Mouse (Mus musculus): ENCODE data around the gene Dnaaf5. TPM values are rescaled to one million over a fixed set of nuclear protein-coding genes. Genes with fewer than 3 reads are reported as not detected.

The Dnaaf5 gene
- polyA plus RNA-seq, 1 experiment from 2014 or later: 7.2 TPM

GRCm38 (mm10) chr5:139183601-139184000, 33.6 kb downstream of the Dnaaf5 start:
- Histone ChIP-seq H3K4me2 (replicated peaks; ENCODE audit: low read depth, low read length) (no peak overlapping the region), H3K4me3 (ENCODE audit: low read length) (no peak overlapping the region), H3K9me3 (ENCODE audit: low read length) (no peaks in the 10 kb centered on the region), H3K27me3 (ENCODE audit: insufficient read depth, low read length) (no peaks in the 10 kb centered on the region), H3K27ac (ENCODE audit: low read length) (no peak overlapping the region), H3K9ac (replicated peaks; ENCODE audit: low read length) (no peak overlapping the region), H3K36me3 (ENCODE audit: insufficient read depth, low read length) (peaks cover 48% of the 10 kb centered on the region), H3K4me1 (ENCODE audit: insufficient read depth, low read length) (no peaks in the 10 kb centered on the region)
- no peak for ATAC-seq (ENCODE audit: low FRiP score, low TSS enrichment)
- 88% methylated on average over 9 of the region's 9 CpGs for WGBS

- Histone ChIP-seq H3K36me3 (ENCODE audit: insufficient read depth, low read length) (peaks cover 48% of the 10 kb centered on the region), H3K4me1 (ENCODE audit: insufficient read depth, low read length) (no peaks in the 10 kb centered on the region), H3K9ac (replicated peaks; ENCODE audit: low read length) (no peak overlapping the region), H3K4me3 (ENCODE audit: low read length) (no peak overlapping the region), H3K4me2 (replicated peaks; ENCODE audit: low read depth, low read length) (no peak overlapping the region), H3K27me3 (ENCODE audit: insufficient read depth, low read length) (no peaks in the 10 kb centered on the region), H3K9me3 (ENCODE audit: low read length) (no peaks in the 10 kb centered on the region), H3K27ac (ENCODE audit: low read length) (no peak overlapping the region)
- no peak for ATAC-seq (ENCODE audit: low FRiP score, low TSS enrichment)
- 79% methylated on average over 4 of the region's 4 CpGs for WGBS
These were observed 34.9 kb downstream of the Dnaaf5 start for GRCm38 (mm10) chr5:139184897-139185296.

- no peak for ATAC-seq (ENCODE audit: low FRiP score, low TSS enrichment)
- Histone ChIP-seq H3K4me1 (ENCODE audit: insufficient read depth, low read length) (no peaks in the 10 kb centered on the region), H3K9me3 (ENCODE audit: low read length) (no peaks in the 10 kb centered on the region), H3K27me3 (ENCODE audit: insufficient read depth, low read length) (no peaks in the 10 kb centered on the region), H3K27ac (ENCODE audit: low read length) (no peak overlapping the region), H3K36me3 (ENCODE audit: insufficient read depth, low read length) (peaks cover 19% of the 10 kb centered on the region; the same call in 1 of the 2 replicates), H3K4me3 (ENCODE audit: low read length) (no peak overlapping the region), H3K4me2 (replicated peaks; ENCODE audit: low read depth, low read length) (no peak overlapping the region), H3K9ac (replicated peaks; ENCODE audit: low read length) (no peak overlapping the region)
- 93% methylated on average over 5 of the region's 5 CpGs for WGBS
These were observed 39.7 kb downstream of the Dnaaf5 start for GRCm38 (mm10) chr5:139189726-139190125.

- H3K4me2 ChIP-seq (replicated peaks; ENCODE audit: low read depth, low read length): no peak overlapping the region
- H3K9ac ChIP-seq (replicated peaks; ENCODE audit: low read length): no peak overlapping the region
- H3K27me3 ChIP-seq (ENCODE audit: insufficient read depth, low read length): no peaks in the 10 kb centered on the region
- H3K9me3 ChIP-seq (ENCODE audit: low read length): no peaks in the 10 kb centered on the region
- no peak overlapping the region for H3K4me3 ChIP-seq (ENCODE audit: low read length)
- no peak overlapping the region for H3K27ac ChIP-seq (ENCODE audit: low read length)
- no peaks in the 10 kb centered on the region for H3K4me1 ChIP-seq (ENCODE audit: insufficient read depth, low read length)
- no peak for ATAC-seq (ENCODE audit: low FRiP score, low TSS enrichment)
- peaks cover 9% of the 10 kb centered on the region; the same call in 1 of the 2 replicates for H3K36me3 ChIP-seq (ENCODE audit: insufficient read depth, low read length)
- WGBS: 67% methylated on average over 5 of the region's 5 CpGs
These were observed 40.9 kb downstream of the Dnaaf5 start for GRCm38 (mm10) chr5:139190958-139191357.

GRCm38 (mm10) chr5:139198779-139199178, 48.8 kb downstream of the Dnaaf5 start:
- 91% methylated on average over 3 of the region's 3 CpGs for WGBS

GRCm38 (mm10) chr5:139199636-139199994, 49.6 kb downstream of the Dnaaf5 start:
- ATAC-seq (ENCODE audit: low FRiP score, low TSS enrichment): no peak
- no peaks in the 10 kb centered on the region for H3K27me3 ChIP-seq (ENCODE audit: insufficient read depth, low read length)
- peaks cover 20% of the 10 kb centered on the region for H3K4me1 ChIP-seq (ENCODE audit: insufficient read depth, low read length)
- no peaks in the 10 kb centered on the region for H3K9me3 ChIP-seq (ENCODE audit: low read length)
- peak overlapping the region; percentile 69 for H3K27ac ChIP-seq (ENCODE audit: low read length)
- H3K4me2 ChIP-seq (replicated peaks; ENCODE audit: low read depth, low read length): peak overlapping the region; percentile 65
- WGBS: 40% methylated on average over 2 of the region's 2 CpGs
- H3K4me3 ChIP-seq (ENCODE audit: low read length): peak overlapping the region; percentile 91
- H3K9ac ChIP-seq (replicated peaks; ENCODE audit: low read length): peak overlapping the region; percentile 63
- no peaks in the 10 kb centered on the region for H3K36me3 ChIP-seq (ENCODE audit: insufficient read depth, low read length)

More at GRCm38 (mm10) chr5:139198779-139199178, 48.8 kb downstream of the Dnaaf5 start:
- H3K9ac ChIP-seq (replicated peaks; ENCODE audit: low read length): 0 out of 2 replicates have a peak overlapping the region, but pooled peaks have one; percentile 10
- H3K4me2 ChIP-seq (replicated peaks; ENCODE audit: low read depth, low read length): no peak overlapping the region
- no peaks in the 10 kb centered on the region for H3K27me3 ChIP-seq (ENCODE audit: insufficient read depth, low read length)
- H3K4me1 ChIP-seq (ENCODE audit: insufficient read depth, low read length): peaks cover 20% of the 10 kb centered on the region
- H3K36me3 ChIP-seq (ENCODE audit: insufficient read depth, low read length): no peaks in the 10 kb centered on the region
- H3K27ac ChIP-seq (ENCODE audit: low read length): no peak overlapping the region
- no peak for ATAC-seq (ENCODE audit: low FRiP score, low TSS enrichment)
- no peak overlapping the region for H3K4me3 ChIP-seq (ENCODE audit: low read length)
- H3K9me3 ChIP-seq (ENCODE audit: low read length): no peaks in the 10 kb centered on the region

GRCm38 (mm10) chr5:139199995-139200769, 50.2 kb downstream of the Dnaaf5 start, which contains the start of gene Sun1:
Gene Sun1 (plus strand): TSS chr5:139200637.
- H3K4me3 ChIP-seq (ENCODE audit: low read length): peak within 1 kb of the TSS; percentile 91
- no peaks in the 10 kb centered on the region for H3K9me3 ChIP-seq (ENCODE audit: low read length)
- no peaks in the 10 kb centered on the region for H3K27me3 ChIP-seq (ENCODE audit: insufficient read depth, low read length)
- H3K4me2 ChIP-seq (replicated peaks; ENCODE audit: low read depth, low read length): peak within 1 kb of the TSS; percentile 91
- H3K9ac ChIP-seq (replicated peaks; ENCODE audit: low read length): peak within 1 kb of the TSS; percentile 89
- ATAC-seq (ENCODE audit: low FRiP score, low TSS enrichment): peak; percentile 99
- H3K4me1 ChIP-seq (ENCODE audit: insufficient read depth, low read length): peaks cover 20% of the 10 kb centered on the region
- H3K36me3 ChIP-seq (ENCODE audit: insufficient read depth, low read length): no peaks in the 10 kb centered on the region
- 1% methylated on average over 59 of the region's 64 CpGs for WGBS
- peak within 1 kb of the TSS; percentile 69 for H3K27ac ChIP-seq (ENCODE audit: low read length)

- ATAC-seq (ENCODE audit: low FRiP score, low TSS enrichment): peak; percentile 10
- Histone ChIP-seq H3K9me3 (ENCODE audit: low read length) (no peaks in the 10 kb centered on the region), H3K4me2 (replicated peaks; ENCODE audit: low read depth, low read length) (peak overlapping the region; percentile 91), H3K4me1 (ENCODE audit: insufficient read depth, low read length) (peaks cover 20% of the 10 kb centered on the region), H3K4me3 (ENCODE audit: low read length) (peak overlapping the region; percentile 91), H3K36me3 (ENCODE audit: insufficient read depth, low read length) (no peaks in the 10 kb centered on the region), H3K27ac (ENCODE audit: low read length) (peak overlapping the region; percentile 59; the same call in 1 of the 2 replicates), H3K27me3 (ENCODE audit: insufficient read depth, low read length) (no peaks in the 10 kb centered on the region), H3K9ac (replicated peaks; ENCODE audit: low read length) (peak overlapping the region; percentile 89)
- WGBS: under 1% methylated on average over 42 of the region's 57 CpGs
These were observed 50.9 kb downstream of the Dnaaf5 start for GRCm38 (mm10) chr5:139200770-139201569.

- Histone ChIP-seq H3K9me3 (ENCODE audit: low read length) (no peaks in the 10 kb centered on the region), H3K4me2 (replicated peaks; ENCODE audit: low read depth, low read length) (peak overlapping the region; percentile 91), H3K4me1 (ENCODE audit: insufficient read depth, low read length) (peaks cover 20% of the 10 kb centered on the region), H3K9ac (replicated peaks; ENCODE audit: low read length) (no peak overlapping the region; the same call in 1 of the 2 replicates), H3K27me3 (ENCODE audit: insufficient read depth, low read length) (no peaks in the 10 kb centered on the region), H3K4me3 (ENCODE audit: low read length) (peak overlapping the region; percentile 91), H3K36me3 (ENCODE audit: insufficient read depth, low read length) (no peaks in the 10 kb centered on the region), H3K27ac (ENCODE audit: low read length) (no peak overlapping the region)
- no peak for ATAC-seq (ENCODE audit: low FRiP score, low TSS enrichment)
- 51% methylated on average over 11 of the region's 11 CpGs for WGBS
These were observed 52.1 kb downstream of the Dnaaf5 start for GRCm38 (mm10) chr5:139202127-139202526.

Data from kidney, embryonic 16.5 days (tissue).